Mouse (Mus musculus) cerebellum, postnatal 4 days (tissue): ENCODE measurements around the gene Npc1l1.

Experiments used
- DNase-seq, 2 experiments: peaks; one replicate each; pipeline ENCODE4 v3.0.0; 2022; ENCODE audit warnings: low spot score in 2 of 2, mixed read lengths in 1 of 2

The Npc1l1 gene

DNA sequence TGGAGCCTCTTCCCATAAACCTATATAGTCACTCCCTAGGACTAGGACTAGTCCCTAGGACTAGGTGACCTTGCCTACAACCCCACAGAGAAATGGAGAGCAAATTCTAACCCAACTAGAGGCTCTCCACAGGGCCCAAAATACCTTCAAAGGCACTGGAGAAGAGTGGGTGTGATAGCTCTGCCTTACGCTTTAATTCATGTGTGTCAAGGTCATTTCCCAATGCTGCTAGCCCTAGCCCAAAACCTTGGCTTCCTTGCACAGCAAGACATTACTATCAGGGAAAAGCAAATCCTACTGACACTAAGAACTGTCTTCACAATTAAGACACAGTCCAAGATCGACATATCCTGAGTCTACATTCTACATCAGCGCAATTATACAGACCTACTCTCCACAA, 66.9 kb downstream of the Npc1l1 start:
- DNase-seq, result no peak

DNA sequence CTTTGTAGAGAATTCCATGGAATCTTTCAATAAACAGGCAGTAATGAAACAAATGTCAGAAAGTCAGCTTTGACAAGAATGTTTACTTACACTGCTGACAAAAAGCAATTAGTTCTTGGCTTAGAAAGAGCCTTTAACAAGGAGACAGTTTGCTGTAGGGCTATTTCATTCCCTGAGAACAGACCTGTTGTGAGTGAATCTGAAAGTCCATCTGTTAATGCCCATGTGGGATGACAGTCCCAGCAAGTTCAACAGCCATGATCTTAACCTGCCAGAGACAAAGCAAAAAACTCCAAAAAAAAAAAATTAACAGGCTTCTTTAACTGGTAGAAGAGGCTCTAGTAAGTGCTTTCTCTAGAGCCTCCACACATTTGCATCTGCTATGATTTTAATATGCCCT, 68.4 kb downstream of the Npc1l1 start:
- DNase-seq, result no peak
